Mouse (Mus musculus): ENCODE measurements around the gene Gnb1l.

Gnb1l gene

DNA sequence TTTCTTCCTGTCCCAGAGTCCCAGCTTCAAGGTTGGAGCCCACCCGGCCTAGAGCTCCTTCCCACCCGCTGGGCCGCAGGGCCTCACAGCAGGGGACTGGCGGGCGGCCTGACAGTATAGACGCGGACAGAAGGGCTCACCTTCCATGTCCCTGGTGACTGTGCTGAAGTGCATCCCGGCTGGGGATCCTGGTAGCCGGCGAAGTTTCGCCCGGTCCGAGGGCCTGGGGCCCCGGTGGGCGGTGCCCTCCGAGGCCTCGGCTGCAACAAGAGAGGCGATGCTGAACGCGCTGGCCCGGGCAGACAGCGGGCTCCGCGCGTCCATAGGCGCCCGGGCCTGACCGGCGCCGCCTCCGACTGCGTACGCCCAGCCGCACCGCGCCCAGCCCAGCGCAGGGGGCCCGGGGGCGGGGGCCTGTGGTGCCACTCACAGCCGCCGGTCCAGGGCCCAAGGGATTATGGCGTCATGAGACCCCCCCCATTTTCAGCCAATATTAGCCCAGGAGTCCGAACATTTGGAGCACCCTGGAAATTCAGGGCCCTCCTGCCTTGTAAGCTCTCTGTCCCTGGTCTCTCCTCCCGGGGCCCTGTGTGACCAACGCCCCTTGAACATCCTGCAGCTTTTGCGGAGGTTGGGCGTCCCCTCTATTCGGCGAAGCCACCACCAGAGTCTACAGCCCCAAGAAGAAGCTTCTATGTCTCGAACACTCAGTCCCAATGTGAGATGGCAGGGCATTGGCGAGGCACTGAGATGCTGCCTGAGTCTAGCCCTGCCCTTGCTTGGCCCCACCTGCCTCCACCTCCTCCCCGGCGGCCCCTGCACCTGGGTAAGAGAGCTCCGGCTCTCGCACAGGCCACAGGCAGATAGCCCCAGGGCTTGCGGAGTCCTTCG lies 89.6 kb downstream of the Gnb1l start:
- no peak for DNase-seq

- DNase-seq: no peak
These were observed 90.2 kb downstream of the Gnb1l start for GRCm38 (mm10) chr16:18588738-18589055.

GRCm38 (mm10) chr16:18589080-18589621 lies 90.6 kb downstream of the Gnb1l start:
- DNase-seq: no peak

DNA sequence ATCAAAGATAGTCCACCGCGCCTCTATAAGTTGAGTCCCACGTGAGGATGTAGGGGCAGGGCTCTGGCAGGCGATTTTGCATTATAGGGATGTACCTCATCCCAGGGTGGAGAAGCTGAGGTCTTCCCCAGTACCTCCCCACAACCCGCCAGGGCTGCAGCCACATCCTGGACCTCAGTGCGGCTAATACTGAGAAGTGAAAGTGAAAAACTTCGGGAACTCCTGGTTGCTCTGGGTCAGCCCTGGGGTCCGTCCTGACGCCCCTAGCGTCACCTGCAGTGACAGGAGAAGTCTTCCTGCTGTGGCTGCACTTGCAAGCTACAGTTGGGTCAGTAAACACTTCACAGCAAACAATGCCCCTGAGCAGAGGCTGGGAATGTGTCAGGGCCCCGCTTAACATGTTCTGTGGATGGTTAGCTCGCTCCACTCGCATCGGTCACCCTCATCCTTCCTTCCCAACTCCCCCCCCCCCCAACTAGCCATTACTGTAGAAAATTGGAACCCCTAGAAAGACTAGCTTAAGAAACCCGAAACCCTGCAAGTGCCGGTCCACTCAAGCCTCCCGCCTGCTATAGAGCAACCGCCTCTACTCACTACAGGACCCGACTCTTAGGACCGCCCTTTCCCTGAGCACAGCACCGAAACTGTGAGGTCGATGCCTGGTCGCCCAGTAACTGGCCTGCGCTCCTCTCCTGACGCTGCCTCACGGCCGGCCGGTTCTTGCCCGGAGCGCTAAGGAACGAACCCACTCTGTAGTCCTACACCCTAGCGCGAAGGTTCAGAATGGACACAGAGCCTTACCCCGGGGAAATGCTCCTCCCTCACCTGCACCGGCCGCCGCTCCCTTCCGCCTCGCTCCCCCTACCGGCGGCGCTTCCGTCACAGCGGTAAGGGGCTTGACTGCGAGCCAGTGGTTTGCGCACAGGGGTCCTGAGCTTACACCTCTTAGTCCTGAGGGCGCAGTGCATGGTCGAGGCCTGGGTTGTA lies 91.6 kb downstream of the Gnb1l start, which contains the start of gene Tbx1:
TSS of gene Tbx1 (minus strand) at position 868 of the 987 bp plus-strand sequence.
- DNase-seq: peak; percentile 63 to 67

GRCm38 (mm10) chr16:18591047-18592018 lies 92.8 kb downstream of the Gnb1l start:
- DNase-seq: peak; percentile 52 to 61

GRCm38 (mm10) chr16:18593930-18594329 lies 95.4 kb downstream of the Gnb1l start:
- DNase-seq: no peak

GRCm38 (mm10) chr16:18596255-18596654 lies 97.7 kb downstream of the Gnb1l start:
- DNase-seq: no peak

GRCm38 (mm10) chr16:18598006-18598405 lies 99.5 kb downstream of the Gnb1l start:
- DNase-seq: no peak

GRCm38 (mm10) chr16:18601447-18601846 lies 102.9 kb downstream of the Gnb1l start:
- no peak for DNase-seq

GRCm38 (mm10) chr16:18604267-18604701 lies 105.8 kb downstream of the Gnb1l start:
- DNase-seq: no peak

GRCm38 (mm10) chr16:18605705-18606104 lies 107.2 kb downstream of the Gnb1l start:
- DNase-seq: no peak

- DNase-seq: no peak
These were observed 109.7 kb downstream of the Gnb1l start for GRCm38 (mm10) chr16:18608226-18608625.

GRCm38 (mm10) chr16:18609099-18609498 lies 110.6 kb downstream of the Gnb1l start:
- DNase-seq: no peak

DNA sequence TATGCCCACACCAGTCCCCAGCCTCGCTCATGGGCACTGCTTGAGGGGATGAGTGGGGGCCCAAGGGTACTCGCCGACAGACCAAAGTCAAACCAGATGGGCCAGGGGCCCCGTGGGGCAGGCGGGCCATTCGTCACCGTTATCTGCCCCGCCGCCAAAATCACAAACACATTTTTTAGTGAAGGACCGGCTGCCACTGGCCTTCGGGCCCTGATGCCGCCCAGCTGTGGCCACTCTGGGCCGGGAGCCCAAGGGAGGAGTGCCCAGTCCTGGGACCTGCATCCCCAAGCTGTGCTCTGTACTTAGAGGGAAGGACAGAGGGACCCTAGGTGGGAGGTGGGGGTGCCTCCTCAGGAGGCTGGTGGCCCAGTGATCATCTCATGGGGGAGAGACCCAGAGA lies 113.2 kb downstream of the Gnb1l start:
- no peak for DNase-seq

GRCm38 (mm10) chr16:18613301-18613700 lies 114.8 kb downstream of the Gnb1l start:
- DNase-seq: no peak
